Mouse (Mus musculus): ENCODE results near the gene Gjd3.

DNA sequence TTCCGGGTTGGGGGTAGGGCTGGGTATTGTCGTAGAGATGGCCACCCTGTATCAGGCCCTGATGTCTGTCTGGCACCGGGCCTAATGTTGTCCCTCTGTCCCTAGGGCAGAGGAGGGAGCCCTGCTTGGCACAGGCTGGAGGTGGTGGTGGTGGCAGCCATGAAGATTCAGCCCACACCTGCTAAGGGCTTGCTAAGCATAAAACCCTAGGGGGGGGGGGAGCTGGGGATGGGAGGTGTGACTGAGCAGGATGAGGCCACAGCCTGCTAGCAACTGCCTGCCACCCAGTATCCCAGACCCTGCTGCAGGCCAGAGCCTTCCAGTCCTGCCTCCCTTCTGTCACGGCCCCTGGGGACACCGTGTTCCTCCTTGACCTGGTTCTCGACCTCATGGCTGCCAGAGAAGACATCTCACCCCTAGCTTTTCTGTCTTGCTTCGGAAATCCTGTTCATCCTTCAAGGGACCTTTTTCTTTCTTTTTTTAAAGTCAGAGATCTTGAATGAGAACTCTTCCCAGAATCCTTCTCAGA, 27.0 kb downstream of the Gjd3 start:
- TF ChIP-seq TCF12 (IDR thresholded peaks at IDR 0.05; ENCODE audit: insufficient read depth, poor library complexity, severe bottlenecking) = no peak
- TF ChIP-seq POLR2A (IDR thresholded peaks at IDR 0.05; ENCODE audit: insufficient read length, low read depth) = no peak
- no peak for TF ChIP-seq USF1 (IDR thresholded peaks at IDR 0.05; ENCODE audit: low read depth)
- no peak for TF ChIP-seq CEBPB (IDR thresholded peaks at IDR 0.05; ENCODE audit: insufficient read depth, poor library complexity, severe bottlenecking)
- no peak for TF ChIP-seq MYOD1 (IDR thresholded peaks at IDR 0.05; ENCODE audit: control insufficient read depth in 1 of 3, insufficient read length in 2 of 3, low read depth in 2 of 3)
- TF ChIP-seq SRF (IDR thresholded peaks at IDR 0.05; ENCODE audit: control insufficient read depth, insufficient read length, low read depth) = no peak
- no peak for TF ChIP-seq MAX (IDR thresholded peaks at IDR 0.05; ENCODE audit: low read depth)
- no peak for TF ChIP-seq E2F4 (IDR thresholded peaks at IDR 0.05; ENCODE audit: insufficient read depth)
- no peak for TF ChIP-seq MYOG (IDR thresholded peaks at IDR 0.05; ENCODE audit: control insufficient read depth in 1 of 3, insufficient read depth in 1 of 3, insufficient read length in 2 of 3, low read depth in 2 of 3)
- TF ChIP-seq POLR2AphosphoS2 (IDR thresholded peaks at IDR 0.05; ENCODE audit: insufficient read length, low read depth) = no peak
- no peak for TF ChIP-seq TCF3 (IDR thresholded peaks at IDR 0.05; ENCODE audit: insufficient read length, low read depth)

Measured in myocyte (in vitro differentiated cells).